Mouse (Mus musculus) MEL (cell line): ENCODE measurements around the gene Pgap3. TPM values are rescaled to one million over a fixed set of nuclear protein-coding genes. Genes with fewer than 3 reads are reported as not detected.
"Not testable (repeated sequence)": the region's sequence is repeated elsewhere in the genome, so short reads cannot be mapped to it uniquely, and the experiment has no call there.

Experiments used
- DNase-seq: peaks from one replicate; pipeline ENCODE4 v3.0.0; 2011; ENCODE audit warnings: low read depth, low spot score
- H3K27ac ChIP-seq: 2 replicates; pipeline ENCODE4 v1.5.1; 2012; ENCODE audit warnings: low read depth, mild to moderate bottlenecking, control low read depth, low read length, moderate library complexity; ENCODE audit not compliant: control insufficient read depth
- H3K27me3 ChIP-seq, 2 experiments: fragments of 150-350 bp in 1 of 2; sonication (generic) in 1 of 2; 2 replicates each; pipeline ENCODE4 v1.6.1; 2012; ENCODE audit warnings: low read length in 2 of 2, mild to moderate bottlenecking in 2 of 2, improper control_type of control experiment in 1 of 2, moderate library complexity in 1 of 2; ENCODE audit not compliant: insufficient read depth in 2 of 2, control insufficient read depth in 1 of 2
- H3K36me3 ChIP-seq, 2 experiments: 2 replicates each; pipeline ENCODE4 v1.6.1; 2012 to 2014; ENCODE audit warnings: low read length in 2 of 2, improper control_type of control experiment in 1 of 2, inconsistent platforms in 1 of 2, mild to moderate bottlenecking in 1 of 2; ENCODE audit not compliant: insufficient read depth in 2 of 2, control insufficient read depth in 1 of 2
- H3K4me1 ChIP-seq, 2 experiments: fragments of 150-350 bp in 1 of 2; sonication (generic) in 1 of 2; 2 replicates each; pipeline ENCODE4 v1.6.1; 2012; ENCODE audit warnings: low read length in 2 of 2, improper control_type of control experiment in 1 of 2, mild to moderate bottlenecking in 1 of 2; ENCODE audit not compliant: insufficient read depth in 2 of 2, control insufficient read depth in 1 of 2
- H3K4me3 ChIP-seq, 2 experiments: fragments of 150-350 bp in 1 of 2; sonication (generic) in 1 of 2; 2 replicates each; pipeline ENCODE4 v1.5.1; 2012; ENCODE audit warnings: low read depth in 2 of 2, low read length in 2 of 2, mild to moderate bottlenecking in 2 of 2, moderate library complexity in 2 of 2, control low read depth in 1 of 2, improper control_type of control experiment in 1 of 2; ENCODE audit not compliant: control insufficient read depth in 1 of 2, insufficient read depth in 1 of 2
- H3K79me2 ChIP-seq: 2 replicates; pipeline ENCODE4 v1.6.1; 2012; ENCODE audit warnings: mild to moderate bottlenecking, low read length, moderate library complexity; ENCODE audit not compliant: control insufficient read depth, poor library complexity, insufficient read depth
- H3K9ac ChIP-seq: 2 replicates; pipeline ENCODE4 v1.6.1; 2012; ENCODE audit warnings: low read depth, mild to moderate bottlenecking, control low read depth, low read length, moderate library complexity; ENCODE audit not compliant: control insufficient read depth, poor library complexity, severe bottlenecking
- H3K9me3 ChIP-seq: fragments of 150-350 bp; sonication (generic); replicated peaks from 2 replicates; pipeline ENCODE4 v1.6.1; 2012; ENCODE audit warnings: mild to moderate bottlenecking, low read length, improper control_type of control experiment, moderate library complexity; ENCODE audit not compliant: insufficient read depth
- BHLHE40 ChIP-seq: IDR thresholded peaks from 2 replicates; pipeline ENCODE4 v1.6.1; 2012; ENCODE audit warnings: low read depth, mild to moderate bottlenecking, inconsistent platforms, low read length, improper control_type of control experiment, borderline replicate concordance
- CHD1 ChIP-seq: IDR thresholded peaks from 2 replicates; pipeline ENCODE4 v1.6.1; 2012; ENCODE audit warnings: low read depth, mild to moderate bottlenecking, inconsistent platforms, low read length, improper control_type of control experiment
- CTCF ChIP-seq, 3 experiments: IDR thresholded peaks in 2 of 3; conservative IDR thresholded peaks in 1 of 3; 2 replicates each; pipeline ENCODE4 v1.5.1; 2011 to 2012; ENCODE audit warnings: low read length in 3 of 3, low read depth in 2 of 3, mild to moderate bottlenecking in 2 of 3, improper control_type of control experiment in 1 of 3, inconsistent platforms in 1 of 3, mixed read lengths in 1 of 3, moderate library complexity in 1 of 3; ENCODE audit not compliant: control insufficient read depth in 1 of 3, insufficient read depth in 1 of 3, poor library complexity in 1 of 3, severe bottlenecking in 1 of 3
- ELF1 ChIP-seq: IDR thresholded peaks from 2 replicates; pipeline ENCODE4 v1.6.1; 2014; ENCODE audit warnings: low read depth, mild to moderate bottlenecking, inconsistent platforms, low read length, improper control_type of control experiment, moderate library complexity
- GATA1 ChIP-seq: IDR thresholded peaks from 2 replicates; pipeline ENCODE4 v1.6.1; 2011; ENCODE audit warnings: low read depth, low read length, improper control_type of control experiment
- HCFC1 ChIP-seq: IDR thresholded peaks from 2 replicates; pipeline ENCODE4 v1.6.1; 2012; ENCODE audit warnings: low read depth, mild to moderate bottlenecking, inconsistent platforms, low read length, improper control_type of control experiment, moderate library complexity
- JUND ChIP-seq: IDR thresholded peaks from 2 replicates; pipeline ENCODE4 v1.6.1; 2011; ENCODE audit warnings: low read depth, mild to moderate bottlenecking, improper control_type of control experiment, low read length
- MAFK ChIP-seq: IDR thresholded peaks from 2 replicates; pipeline ENCODE4 v1.6.1; 2011; ENCODE audit warnings: low read depth, mild to moderate bottlenecking, low read length, improper control_type of control experiment, borderline replicate concordance
- MAZ ChIP-seq: IDR thresholded peaks from 2 replicates; pipeline ENCODE4 v1.6.1; 2012; ENCODE audit warnings: low read depth, mild to moderate bottlenecking, inconsistent platforms, low read length, improper control_type of control experiment
- MEF2A ChIP-seq: IDR thresholded peaks from 2 replicates; pipeline ENCODE4 v1.6.1; 2014; ENCODE audit warnings: low read depth, mild to moderate bottlenecking, inconsistent platforms, low read length, improper control_type of control experiment; ENCODE audit not compliant: poor library complexity, insufficient replicate concordance, severe bottlenecking; ENCODE audit errors: extremely low read depth
- MYB ChIP-seq: IDR thresholded peaks from 2 replicates; pipeline ENCODE4 v1.6.1; 2011; ENCODE audit warnings: mild to moderate bottlenecking, low read depth, low read length, improper control_type of control experiment
- POLR2AphosphoS2 ChIP-seq: IDR thresholded peaks from 2 replicates; pipeline ENCODE4 v1.6.1; 2011; ENCODE audit warnings: low read length, improper control_type of control experiment
- RAD21 ChIP-seq: IDR thresholded peaks from 2 replicates; pipeline ENCODE4 v1.6.1; 2011; ENCODE audit warnings: mild to moderate bottlenecking, low read depth, low read length, improper control_type of control experiment
- SMC3 ChIP-seq: IDR thresholded peaks from 2 replicates; pipeline ENCODE4 v1.6.1; 2011; ENCODE audit warnings: low read depth, low read length, improper control_type of control experiment
- USF1 ChIP-seq: IDR thresholded peaks from 2 replicates; pipeline ENCODE4 v1.6.1; 2014; ENCODE audit warnings: low read depth, mild to moderate bottlenecking, inconsistent platforms, low read length, improper control_type of control experiment, moderate library complexity
- ZNF384 ChIP-seq: IDR thresholded peaks from 2 replicates; pipeline ENCODE4 v1.6.1; 2012; ENCODE audit warnings: low read depth, mild to moderate bottlenecking, inconsistent platforms, low read length, improper control_type of control experiment
- polyA plus RNA-seq, 2 experiments: library from polyadenylated mRNA; stranded (reverse) in 1 of 2; unstranded in 1 of 2; fragments of >175 nt in 1 of 2; fragments of >200 nt in 1 of 2; gene quantifications; 2 replicates each; pipeline versions ENCODE4 v1.2.1 to v1.2.4; 2012; ENCODE audit warnings: low replicate concordance in 2 of 2, low read depth in 1 of 2; ENCODE audit not compliant: insufficient read length in 2 of 2, insufficient read depth in 1 of 2, missing spikeins in 1 of 2
- total RNA-seq: library from RNA; depleted of rRNA; stranded (reverse); fragments of 300-350 nt; gene quantifications from 2 replicates; pipeline ENCODE4 v1.2.3, GENCODE M21; 2012

The Pgap3 gene
- total and polyA plus RNA-seq, 3 experiments = 7.4 to 8.4 TPM; not detected in 1

DNA sequence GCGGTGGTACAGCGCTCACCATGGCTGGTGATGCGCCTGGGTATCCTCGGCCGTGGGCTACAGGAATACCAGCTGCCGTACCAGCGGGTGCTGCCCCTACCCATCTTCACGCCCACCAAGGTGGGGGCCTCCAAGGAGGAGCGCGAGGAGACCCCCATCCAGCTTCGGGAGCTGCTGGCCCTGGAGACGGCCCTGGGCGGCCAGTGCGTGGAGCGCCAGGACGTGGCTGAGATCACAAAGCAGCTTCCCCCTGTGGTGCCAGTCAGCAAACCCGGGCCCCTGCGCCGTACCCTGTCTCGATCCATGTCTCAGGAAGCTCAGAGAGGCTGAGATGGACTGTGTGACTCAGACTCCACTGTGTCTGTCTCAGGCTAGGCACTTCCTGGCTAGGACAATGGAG is 16.1 kb downstream of the Pgap3 start:
- DNase-seq = no peak
- peaks cover 0 to 6% of the 10 kb centered on the region in 2 experiments; a peak in 2 of 4 replicates for H3K4me1 ChIP-seq
- TF ChIP-seq MAFK (no peak), GATA1 (no peak)
- no peak overlapping the region for H3K27ac ChIP-seq
- H3K27me3 ChIP-seq = no peaks in the 10 kb centered on the region
- no peak overlapping the region for H3K4me3 ChIP-seq
- no peaks in the 10 kb centered on the region for H3K9me3 ChIP-seq
- no peaks in the 10 kb centered on the region for H3K79me2 ChIP-seq
- H3K9ac ChIP-seq = no peak overlapping the region
- no peaks in the 10 kb centered on the region for H3K36me3 ChIP-seq

DNA sequence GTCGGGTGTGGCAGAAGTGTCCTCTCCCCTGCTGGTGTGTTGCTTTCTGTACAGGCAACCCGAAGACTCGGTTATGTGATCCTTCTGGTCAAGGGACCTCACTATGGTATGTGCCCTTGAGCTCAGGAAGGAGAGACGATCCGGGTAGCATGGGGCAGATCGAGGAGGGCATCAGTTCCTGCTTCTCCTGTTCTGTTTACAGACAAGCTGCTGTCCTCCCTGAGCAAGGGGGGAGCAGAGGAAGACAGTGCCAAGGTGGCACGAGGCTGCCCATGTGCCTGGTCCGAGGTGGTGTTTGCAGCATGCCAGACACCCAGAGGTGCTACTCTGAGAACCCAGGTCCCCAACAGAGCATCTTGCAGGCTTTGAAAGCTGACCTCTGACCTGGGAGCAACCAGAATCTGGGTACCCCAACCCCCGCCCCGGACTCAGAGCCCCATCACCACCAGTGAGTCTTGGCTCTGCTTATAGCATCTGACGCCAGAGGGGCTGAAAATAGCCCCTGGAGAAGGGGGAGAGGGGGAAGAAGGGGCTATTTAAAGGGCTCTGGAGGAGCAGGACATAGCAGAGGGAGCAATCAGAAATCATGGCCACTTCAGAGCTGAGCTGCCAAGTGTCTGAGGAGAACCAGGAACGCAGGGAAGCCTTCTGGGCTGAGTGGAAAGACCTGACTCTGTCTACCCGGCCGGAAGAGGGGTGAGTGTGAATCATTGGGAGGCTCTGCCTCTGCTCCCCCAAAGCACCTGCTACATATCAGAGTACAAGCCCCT is 16.8 kb downstream of the Pgap3 start, which contains the start of gene Tcap:
TSS of gene Tcap (plus strand) at position 551 of the 770 bp plus-strand sequence.
- TF ChIP-seq MEF2A = no peak
- TF ChIP-seq CHD1 = no peak
- no peak for TF ChIP-seq POLR2AphosphoS2
- no peak for TF ChIP-seq GATA1
- TF ChIP-seq BHLHE40 = no peak
- no peak for TF ChIP-seq ZNF384
- TF ChIP-seq SMC3 = no peak
- no peak for TF ChIP-seq USF1
- no peak for TF ChIP-seq MYB
- TF ChIP-seq HCFC1 = no peak
- TF ChIP-seq MAZ = no peak
- no peak for TF ChIP-seq ELF1
- no peak for TF ChIP-seq RAD21
- DNase-seq = no peak
- Histone ChIP-seq H3K27me3 (no peaks in the 10 kb centered on the region), H3K27ac (no peak within 1 kb of the TSS), H3K36me3 (no peaks in the 10 kb centered on the region; a peak in 1 of 4 replicates), H3K4me1 (no peaks in the 10 kb centered on the region), H3K9ac (no peak within 1 kb of the TSS), H3K9me3 (no peaks in the 10 kb centered on the region), H3K79me2 (no peaks in the 10 kb centered on the region), H3K4me3 (no peak within 1 kb of the TSS)

DNA sequence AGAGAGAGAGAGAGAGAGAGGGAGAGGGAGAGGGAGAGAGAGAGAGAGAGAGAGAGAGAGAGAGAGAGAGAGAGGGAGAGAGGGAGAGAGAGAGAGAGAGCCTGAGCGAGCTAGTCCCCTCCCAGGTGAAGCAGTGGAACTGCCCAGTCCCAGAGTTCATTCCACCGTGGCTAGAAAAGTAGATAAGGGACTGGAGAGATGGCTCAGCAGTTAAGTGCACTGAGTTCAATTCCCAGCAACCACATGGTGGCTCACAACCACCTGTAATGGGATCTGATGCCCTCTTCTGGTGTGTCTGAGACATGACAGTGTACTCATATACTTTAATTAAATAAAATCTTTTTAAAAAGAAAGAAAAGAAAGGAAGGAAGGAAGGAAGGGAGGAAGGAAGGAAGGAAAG is 17.9 kb downstream of the Pgap3 start:
- H3K4me1 ChIP-seq, H3K9me3 ChIP-seq: not testable (repeated sequence)
- TF ChIP-seq JUND (peak; percentile 65; the same call in 1 of the 2 replicates), CTCF (IDR thresholded peaks at IDR 0.05 in 2 of 3, conservative IDR thresholded peaks at IDR 0.05 in 1 of 3; ENCODE audit: control insufficient read depth in 1 of 3, insufficient read depth in 1 of 3, low read depth in 2 of 3, low read length in 3 of 3, poor library complexity in 1 of 3, severe bottlenecking in 1 of 3) (peak in 1 of 3 experiments; percentile 31; a peak in 1 of 6 replicates)
- TF ChIP-seq, all 39 proteins: peak for 2; not testable (repeated sequence) for 37
- H3K27ac ChIP-seq, DNase-seq, H3K9ac ChIP-seq, H3K27me3 ChIP-seq, H3K36me3 ChIP-seq, H3K4me3 ChIP-seq, H3K79me2 ChIP-seq: not testable (repeated sequence)
